Mouse (Mus musculus) lung, postnatal 36 days (tissue): ENCODE data around the gene Tpbgl.

Experiments
- DNase-seq: peaks from one replicate; pipeline ENCODE4 v3.0.0; 2022; ENCODE audit warnings: mixed read lengths

Gene Tpbgl

GRCm38 (mm10) chr7:99626376-99627270 lies at the start of gene Tpbgl:
TSS of gene Tpbgl (minus strand) at chr7:99627103.
- peak; percentile 58 for DNase-seq

- peak; percentile 44 for DNase-seq
Observed at GRCm38 (mm10) chr7:99674890-99675289, 48.0 kb upstream of the Tpbgl start.

GRCm38 (mm10) chr7:99674209-99674608 lies 47.3 kb upstream of the Tpbgl start:
- peak; percentile 56 for DNase-seq

- DNase-seq: no peak
Observed at GRCm38 (mm10) chr7:99673188-99673587, 46.3 kb upstream of the Tpbgl start.

GRCm38 (mm10) chr7:99671544-99672435 lies 44.9 kb upstream of the Tpbgl start:
- no peak for DNase-seq

- DNase-seq: peak; percentile 52
Observed at GRCm38 (mm10) chr7:99670915-99671314, 44.0 kb upstream of the Tpbgl start.

GRCm38 (mm10) chr7:99668802-99669201 lies 41.9 kb upstream of the Tpbgl start:
- DNase-seq: peak; percentile 19

GRCm38 (mm10) chr7:99667096-99667495 lies 40.2 kb upstream of the Tpbgl start:
- no peak for DNase-seq

GRCm38 (mm10) chr7:99665731-99666452 lies 39.0 kb upstream of the Tpbgl start:
- DNase-seq: peak; percentile 59

- peak; percentile 65 for DNase-seq
Observed at GRCm38 (mm10) chr7:99664571-99665485, 37.9 kb upstream of the Tpbgl start.

GRCm38 (mm10) chr7:99663507-99664220 lies 36.8 kb upstream of the Tpbgl start:
- DNase-seq: no peak

- no peak for DNase-seq
Observed at GRCm38 (mm10) chr7:99662311-99662710, 35.4 kb upstream of the Tpbgl start.

GRCm38 (mm10) chr7:99661571-99662230 lies 34.8 kb upstream of the Tpbgl start:
- peak; percentile 46 for DNase-seq

- DNase-seq: no peak
Observed at GRCm38 (mm10) chr7:99661071-99661470, 34.2 kb upstream of the Tpbgl start.

GRCm38 (mm10) chr7:99659379-99660029 lies 32.6 kb upstream of the Tpbgl start:
- DNase-seq: peak; percentile 92

- DNase-seq: no peak
Observed at GRCm38 (mm10) chr7:99654244-99654643, 27.3 kb upstream of the Tpbgl start.

- DNase-seq: no peak
Observed at GRCm38 (mm10) chr7:99649585-99649984, 22.7 kb upstream of the Tpbgl start.

- DNase-seq: peak; percentile 65
Observed at GRCm38 (mm10) chr7:99648623-99649022, 21.7 kb upstream of the Tpbgl start.

GRCm38 (mm10) chr7:99644701-99645100 lies 17.8 kb upstream of the Tpbgl start:
- DNase-seq: no peak

- no peak for DNase-seq
Observed at GRCm38 (mm10) chr7:99642078-99642477, 15.2 kb upstream of the Tpbgl start.
